Mouse (Mus musculus): ENCODE data around the gene Olfr342.

- TF ChIP-seq CTCF (IDR thresholded peaks at IDR 0.05; ENCODE audit: low read depth, low read length) (no peak), GATA1 (IDR thresholded peaks at IDR 0.05; ENCODE audit: borderline replicate concordance, low read length) (no peak), TAL1 (conservative IDR thresholded peaks at IDR 0.05; ENCODE audit: low read depth, low read length) (no peak), POLR2AphosphoS5 (IDR thresholded peaks at IDR 0.05; ENCODE audit: insufficient replicate concordance, low read depth, low read length) (no peak)
Measured at GRCm38 (mm10) chr2:36566362-36566761, 41.6 kb downstream of the Olfr342 start, which contains the start of gene Olfr344.

Data from G1E (cell line).